Mouse (Mus musculus) mouse embryonic stem cell (cell line): ENCODE measurements around the gene Muc16.

Experiments used
- in situ Hi-C, 2 experiments: fragments of 300-500 bp; cut with MboI; formaldehyde crosslinking; loops; 1 replicate in 1 of 2; 3 replicates in 1 of 2; pipeline ENCODE4 v1.14.3; 2019 to 2020; ENCODE audit warnings: low sequenced_read_pairs in 2 of 2, low pct_unique_long_range_greater_than_20kb in 1 of 2, mixed read lengths in 1 of 2; ENCODE audit not compliant: unreplicated experiment in 1 of 2

The Muc16 gene

GRCm38 (mm10) chr9:18674480-18675154, at the start of gene Muc16:
TSS of gene Muc16 (minus strand) at chr9:18674530.
- in situ Hi-C loops = no loop called here

GRCm38 (mm10) chr9:18722712-18723099, 48.4 kb upstream of the Muc16 start:
- in situ Hi-C loops = no loop called here

GRCm38 (mm10) chr9:18721931-18722711, 47.8 kb upstream of the Muc16 start:
- in situ Hi-C loops = no loop called here

GRCm38 (mm10) chr9:18721011-18721410, 46.7 kb upstream of the Muc16 start:
- in situ Hi-C loops = no loop called here

DNA sequence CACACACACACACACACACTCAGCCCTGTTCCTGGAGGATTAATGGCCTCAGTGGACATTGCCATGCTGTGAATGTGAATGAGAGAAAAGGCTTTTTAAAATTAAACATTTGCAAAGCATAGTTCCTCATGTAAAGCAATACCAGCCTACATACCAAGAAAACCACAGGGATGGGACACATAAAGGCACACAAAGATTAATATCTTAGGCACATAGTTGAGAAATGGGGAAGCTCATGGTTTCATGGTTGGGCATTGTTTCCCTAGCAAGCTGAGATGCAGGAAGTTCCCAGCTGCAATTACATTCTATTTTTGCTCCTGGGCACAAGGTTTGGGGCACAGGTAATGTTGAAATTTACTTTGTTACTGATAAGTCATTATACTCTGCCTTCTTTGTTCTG, 31.3 kb upstream of the Muc16 start:
- in situ Hi-C loops = no loop called here

- in situ Hi-C loops = no loop called here
Observed at GRCm38 (mm10) chr9:18598366-18598765, 76.0 kb downstream of the Muc16 start.

DNA sequence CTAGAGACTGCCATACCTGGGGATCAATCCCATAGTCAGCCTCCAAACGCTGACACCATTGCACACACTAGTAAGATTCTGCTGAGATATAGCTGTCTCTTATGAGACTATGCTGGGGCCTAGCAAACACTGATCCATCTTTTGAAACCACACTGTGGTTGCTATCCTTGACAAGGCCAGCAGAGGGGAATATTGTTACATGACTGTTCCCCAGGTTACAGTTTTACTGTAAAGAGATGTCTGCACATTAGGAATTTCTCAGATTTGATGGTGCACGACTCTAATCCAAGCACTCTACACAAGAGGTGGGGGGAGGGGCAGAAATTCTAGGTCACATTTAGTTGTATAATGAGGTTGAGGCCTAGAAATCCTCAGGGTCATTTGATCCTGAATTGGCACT, 166.2 kb downstream of the Muc16 start:
- in situ Hi-C loops = no loop called here

DNA sequence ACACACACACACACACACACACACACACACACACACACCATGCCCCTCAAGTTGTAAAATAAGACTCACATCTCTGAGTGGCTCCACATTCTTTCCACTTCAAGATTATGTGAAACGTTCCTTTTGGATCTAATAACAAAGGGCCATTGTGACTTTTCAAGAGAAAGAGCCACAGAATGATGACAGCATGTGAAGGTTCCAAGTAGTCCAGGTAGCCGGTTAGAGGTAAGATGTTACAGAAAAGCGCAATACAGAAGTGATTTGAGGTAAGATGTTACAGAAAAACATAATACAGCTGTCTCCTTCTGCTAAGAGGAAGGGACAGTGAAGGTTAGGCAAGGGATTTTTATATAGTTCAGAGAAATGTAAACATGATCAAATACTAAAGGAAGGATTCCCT, 196.2 kb downstream of the Muc16 start, which contains the start of the genes Zfp558 and Mbd3l1:
Gene Zfp558, minus strand, starts transcription at position 101 of the 400 bp plus-strand sequence.
Gene Mbd3l1, plus strand, starts transcription at position 192 of the 400 bp plus-strand sequence.
- in situ Hi-C loops = no loop called here

DNA sequence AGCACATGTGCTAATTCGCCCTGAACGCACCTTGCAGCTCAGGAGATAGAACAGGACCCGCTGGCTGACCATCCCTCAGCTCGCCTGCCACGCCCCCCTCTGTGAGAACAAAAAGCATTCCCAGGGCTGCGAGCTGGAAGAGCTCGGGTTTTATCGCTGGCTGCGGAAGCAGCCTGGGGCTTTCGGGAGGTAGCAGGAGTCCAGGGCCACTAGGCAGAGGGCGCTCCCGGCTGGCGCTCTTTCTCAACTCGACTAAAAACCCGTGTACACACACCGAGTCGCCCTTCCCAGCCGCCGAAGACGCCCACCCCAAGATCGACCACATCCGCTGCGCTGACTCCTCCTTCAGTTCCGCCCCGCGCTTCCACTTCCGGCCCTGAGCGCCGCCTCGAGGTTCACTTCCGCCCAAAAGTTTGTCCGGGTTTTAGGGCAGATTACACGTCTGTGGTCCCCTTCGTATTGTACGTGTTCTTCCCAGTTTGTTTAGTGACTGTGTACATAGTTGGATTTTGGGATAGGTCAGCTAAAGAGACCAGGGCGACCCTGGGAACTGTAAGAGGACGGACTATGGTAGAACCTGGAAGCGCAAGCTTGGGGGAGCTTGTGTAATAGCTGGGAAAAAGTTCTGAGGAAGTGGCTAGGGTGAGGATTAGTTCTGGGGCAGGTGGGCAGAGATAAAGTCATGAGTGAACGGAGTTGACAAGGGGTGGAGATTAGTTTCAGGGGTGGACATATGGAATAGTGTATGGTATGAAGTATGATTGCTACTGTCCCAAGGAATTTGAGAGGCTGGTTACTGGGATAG, 200.8 kb downstream of the Muc16 start:
- in situ Hi-C loops = no loop called here

- in situ Hi-C loops = no loop called here
Observed at GRCm38 (mm10) chr9:18468005-18468404, 206.3 kb downstream of the Muc16 start.

GRCm38 (mm10) chr9:18467350-18467749, 207.0 kb downstream of the Muc16 start:
- in situ Hi-C loops = no loop called here

DNA sequence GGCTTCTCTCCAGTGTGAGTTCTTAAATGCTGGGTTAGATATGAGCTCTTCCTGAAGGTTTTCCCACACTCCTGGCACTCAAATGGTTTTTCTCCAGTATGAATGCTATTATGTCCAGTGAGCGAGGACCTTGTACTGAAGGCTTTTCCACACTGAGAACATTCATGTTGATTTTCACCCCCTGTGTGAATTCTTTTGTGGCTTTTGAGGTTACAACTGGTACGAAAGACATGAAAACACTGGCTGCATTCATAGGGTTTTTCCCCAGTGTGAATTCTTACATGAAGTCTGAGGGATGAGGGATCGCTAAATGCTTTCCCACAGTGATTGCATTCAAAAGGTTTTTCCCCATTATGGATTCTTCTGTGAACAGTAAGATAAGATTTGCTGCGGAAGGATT, 217.8 kb downstream of the Muc16 start:
- in situ Hi-C loops = no loop called here
